Mouse (Mus musculus): Measurements from ENCODE around the gene Chat.

GRCm38 (mm10) chr14:32472996-32473395 lies 7.2 kb upstream of the Chat start:
- TF ChIP-seq TAL1 (IDR thresholded peaks at IDR 0.05; ENCODE audit: low read length) (no peak), GATA1 (IDR thresholded peaks at IDR 0.05; ENCODE audit: low read length) (no peak)
